Mouse (Mus musculus) G1E (cell line): ENCODE results near the gene Trap1a.

ENCODE experiments used
- CTCF ChIP-seq: IDR thresholded peaks from 2 replicates; pipeline ENCODE4 v1.5.1; 2012; ENCODE audit warnings: low read depth, low read length, inconsistent platforms, mixed read lengths
- GATA1 ChIP-seq: IDR thresholded peaks from 2 replicates; pipeline ENCODE4 v1.6.1; 2012; ENCODE audit warnings: borderline replicate concordance, low read length, inconsistent platforms, mixed read lengths
- GATA2 ChIP-seq: IDR thresholded peaks from 2 replicates; pipeline ENCODE4 v1.6.1; 2012; ENCODE audit warnings: low read depth, low read length, inconsistent platforms, borderline replicate concordance
- POLR2AphosphoS5 ChIP-seq: IDR thresholded peaks from 2 replicates; pipeline ENCODE4 v1.6.1; 2012; ENCODE audit warnings: low read depth, low read length, inconsistent platforms; ENCODE audit not compliant: insufficient replicate concordance
- TAL1 ChIP-seq: conservative IDR thresholded peaks from 2 replicates; pipeline ENCODE4 v1.6.1; 2012; ENCODE audit warnings: low read depth, low read length, inconsistent platforms, mixed read lengths

- TF ChIP-seq TAL1 = no peak
- TF ChIP-seq CTCF = no peak
- TF ChIP-seq GATA1 = no peak
- TF ChIP-seq POLR2AphosphoS5 = no peak
- no peak for TF ChIP-seq GATA2
Measured at GRCm38 (mm10) chrX:139332583-139332982, 900 bp upstream of the Trap1a start.
